Mouse (Mus musculus) kidney, postnatal 36 days (tissue): Measurements from ENCODE around the gene Ndufaf8.

ENCODE experiments used
- DNase-seq, 2 experiments: peaks; one replicate each; pipeline ENCODE4 v3.0.0; 2021 to 2022; ENCODE audit warnings: mixed read lengths in 2 of 2

The Ndufaf8 gene

DNA sequence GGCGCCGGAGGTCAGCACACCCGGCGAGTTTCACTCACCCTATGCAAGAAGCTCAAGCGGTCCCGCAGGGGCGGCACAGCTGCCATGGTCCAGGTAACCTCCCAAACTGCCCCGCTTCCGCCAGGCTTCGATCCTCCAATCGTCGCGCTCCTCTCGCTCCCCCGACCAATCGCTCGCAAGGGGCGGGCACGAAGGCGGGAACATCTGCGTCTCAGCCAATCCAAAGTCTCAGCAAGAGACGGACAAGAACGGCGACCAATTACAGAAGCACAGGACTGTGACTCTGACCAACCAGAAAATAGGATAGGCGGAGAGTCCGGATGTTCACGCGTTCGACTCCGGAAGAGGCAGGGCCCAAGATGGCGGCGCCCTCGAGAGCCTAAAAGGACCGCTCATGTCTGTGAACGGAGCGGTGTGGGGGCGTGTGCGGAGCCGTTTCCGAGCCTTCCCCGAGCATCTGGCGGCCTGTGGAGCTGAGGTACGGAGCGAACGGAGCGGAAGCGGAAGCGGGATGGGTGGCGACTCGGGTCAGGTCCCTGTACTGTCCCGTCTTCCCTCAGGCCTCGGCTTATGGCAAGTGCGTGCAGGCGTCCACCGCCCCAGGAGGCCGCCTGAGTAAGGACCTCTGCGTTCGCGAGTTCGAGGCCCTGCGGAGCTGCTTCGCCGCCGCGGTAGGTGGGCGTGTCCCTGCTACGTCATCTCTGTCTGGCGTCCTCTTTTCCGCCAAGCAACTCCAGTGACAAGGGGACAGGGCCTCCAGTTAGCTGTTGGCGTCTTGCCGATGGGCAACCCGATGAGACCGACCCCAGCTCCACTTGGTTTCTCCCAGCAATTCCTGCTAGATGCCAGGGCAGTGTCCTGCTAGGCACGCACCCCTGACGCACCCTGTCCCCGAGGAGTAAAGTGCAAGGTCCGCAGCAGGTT, at the start of gene Ndufaf8, which contains the start of gene Tepsin:
Gene Ndufaf8 (plus strand): TSS at position 341 of the 924 bp plus-strand sequence.
Gene Tepsin (minus strand): TSS at position 144 of the 924 bp plus-strand sequence.
- DNase-seq, result peak; percentile 95 to 97

DNA sequence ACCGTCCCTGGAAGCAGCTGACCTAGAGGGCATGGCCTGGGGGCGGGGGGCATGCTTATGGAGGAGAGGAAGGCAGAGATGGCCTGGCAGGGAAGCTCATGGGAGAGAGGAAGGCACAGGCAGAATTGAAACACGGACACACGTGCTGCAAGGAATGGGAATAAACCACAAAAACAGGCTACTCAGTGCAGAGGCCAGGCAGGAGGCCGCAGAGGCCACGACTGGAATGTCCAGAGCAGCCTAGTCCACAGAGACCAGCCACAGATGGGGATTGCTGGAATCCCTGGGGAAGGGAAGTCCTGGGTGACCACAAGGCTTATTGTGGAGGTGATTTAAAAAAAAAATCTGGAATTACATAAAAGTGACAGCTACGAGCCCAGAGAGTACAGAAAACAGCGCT, 49.7 kb upstream of the Ndufaf8 start:
- peak; percentile 47 to 51 for DNase-seq

GRCm38 (mm10) chr11:120051124-120051811, 47.5 kb upstream of the Ndufaf8 start:
- no peak for DNase-seq

DNA sequence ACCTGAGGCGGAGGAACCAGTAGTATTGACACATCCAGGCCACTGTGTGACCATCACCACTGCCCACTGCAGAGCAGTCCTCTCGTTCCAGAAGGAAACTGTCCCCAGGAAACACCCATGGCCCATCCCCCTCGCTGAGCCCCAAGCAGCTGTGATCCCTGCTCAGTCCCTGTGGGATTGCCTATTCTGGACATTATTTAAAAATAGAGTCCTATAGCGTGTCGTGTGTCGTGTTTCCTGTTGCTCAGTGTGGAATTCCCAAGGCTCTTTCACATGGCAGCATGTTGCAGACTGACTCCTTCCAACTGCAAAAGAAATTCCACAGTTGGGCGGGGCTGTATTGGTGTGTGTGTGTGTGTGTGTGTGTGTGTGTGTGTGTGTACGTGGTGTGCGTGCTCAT, 46.5 kb upstream of the Ndufaf8 start:
- DNase-seq, result peak in 1 of 2 experiments; percentile 36

DNA sequence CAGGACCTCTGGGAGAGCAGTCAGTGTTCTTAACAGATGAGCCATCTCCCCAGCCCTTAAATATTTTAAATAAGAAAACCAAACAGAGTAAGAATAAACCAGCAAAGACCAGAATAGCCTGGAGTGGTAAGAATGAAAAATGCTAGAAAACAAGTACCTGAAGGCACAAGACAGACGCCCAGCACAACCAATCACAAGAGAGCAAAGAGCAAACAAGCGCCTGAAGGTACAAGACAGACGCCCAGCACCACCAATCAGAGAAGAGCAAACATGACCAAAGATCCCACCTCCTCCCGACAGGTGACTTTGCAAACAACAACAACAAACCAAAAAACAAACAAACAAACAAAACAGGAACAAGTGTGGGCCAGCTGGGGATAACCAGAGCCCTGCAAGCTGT, 44.9 kb upstream of the Ndufaf8 start:
- no peak for DNase-seq

- DNase-seq, result no peak
Observed at GRCm38 (mm10) chr11:120055953-120056732, 42.6 kb upstream of the Ndufaf8 start.

DNA sequence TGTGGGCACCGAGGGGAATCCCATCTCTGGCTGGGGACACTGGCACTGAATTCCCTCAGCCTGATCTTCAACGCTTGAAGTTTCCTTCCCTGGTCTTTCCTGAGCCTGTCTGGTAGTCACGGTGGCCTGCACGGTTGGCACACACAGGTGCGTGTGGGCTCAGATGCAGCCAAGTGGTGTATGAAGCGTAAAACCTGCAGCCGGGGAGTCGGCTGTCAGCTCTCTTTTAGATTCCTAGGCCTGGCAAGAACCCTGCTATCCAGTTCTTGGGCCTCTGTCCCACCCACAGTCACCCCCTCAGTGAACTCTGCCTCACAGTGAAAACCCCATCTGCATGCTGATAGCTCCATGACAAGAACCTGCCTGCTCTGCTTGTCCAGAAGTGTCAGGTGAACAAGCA, 38.1 kb upstream of the Ndufaf8 start:
- no peak for DNase-seq

- DNase-seq, result no peak
Observed at GRCm38 (mm10) chr11:120063326-120063725, 35.4 kb upstream of the Ndufaf8 start.

GRCm38 (mm10) chr11:120064006-120064667, 34.6 kb upstream of the Ndufaf8 start:
- DNase-seq, result no peak

GRCm38 (mm10) chr11:120064668-120065040, 34.1 kb upstream of the Ndufaf8 start:
- DNase-seq, result no peak

DNA sequence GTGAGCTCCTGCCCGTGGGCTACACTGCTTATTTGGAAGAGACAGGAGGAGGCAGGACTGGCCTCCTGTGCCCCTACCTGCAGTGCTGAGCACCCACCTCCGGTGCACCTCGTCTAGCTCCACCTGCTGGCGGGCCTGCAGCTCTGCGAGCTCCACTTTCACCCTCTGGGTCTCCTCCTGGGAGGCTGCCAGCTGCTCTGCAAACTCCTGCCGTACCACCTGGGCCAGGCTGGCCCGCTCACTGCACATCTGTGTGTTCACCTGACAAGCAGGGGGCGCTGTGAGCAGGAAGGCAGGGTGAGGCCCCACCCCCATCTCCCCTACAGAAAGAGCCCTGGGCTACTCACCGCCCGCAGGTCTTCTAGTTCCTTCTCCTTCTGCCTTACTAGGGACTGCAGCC, 33.4 kb upstream of the Ndufaf8 start:
- DNase-seq, result peak; percentile 61 to 84

- no peak for DNase-seq
Observed at GRCm38 (mm10) chr11:120067834-120068233, 30.9 kb upstream of the Ndufaf8 start.

GRCm38 (mm10) chr11:120069261-120069660, 29.5 kb upstream of the Ndufaf8 start:
- no peak for DNase-seq

GRCm38 (mm10) chr11:120070286-120070930, 28.3 kb upstream of the Ndufaf8 start:
- DNase-seq, result no peak

GRCm38 (mm10) chr11:120071065-120071464, 27.7 kb upstream of the Ndufaf8 start:
- DNase-seq, result no peak

DNA sequence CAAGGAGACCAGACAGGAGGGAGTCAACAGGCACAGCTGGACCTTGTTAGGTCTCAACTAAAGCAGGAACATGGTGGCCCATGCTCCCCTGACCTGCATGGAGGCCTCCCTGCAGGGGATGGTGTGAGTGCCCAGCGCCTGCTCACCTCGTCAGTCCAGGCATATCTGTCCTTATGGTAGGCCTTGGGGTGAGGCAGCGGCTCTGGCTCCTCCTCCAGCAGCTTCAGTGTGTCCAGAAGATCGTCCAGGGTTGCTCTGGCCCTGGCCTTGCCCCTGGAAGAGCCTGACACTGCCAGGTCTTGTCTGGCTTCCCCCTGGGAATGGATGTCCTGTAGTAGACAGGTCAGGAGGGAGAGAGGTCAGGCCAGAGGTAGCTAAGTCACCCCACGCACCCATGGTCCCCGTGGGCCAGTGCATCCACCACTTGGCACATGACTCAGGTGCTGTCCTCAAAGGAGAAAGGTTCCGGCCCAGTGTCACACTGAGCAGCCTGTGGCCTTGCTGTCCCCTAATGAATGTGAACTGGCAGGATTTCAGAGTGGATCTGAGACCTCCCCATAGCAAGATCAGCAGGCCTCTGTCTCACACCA, 26.9 kb upstream of the Ndufaf8 start:
- no peak for DNase-seq

GRCm38 (mm10) chr11:120072986-120073647, 25.6 kb upstream of the Ndufaf8 start:
- no peak for DNase-seq

DNA sequence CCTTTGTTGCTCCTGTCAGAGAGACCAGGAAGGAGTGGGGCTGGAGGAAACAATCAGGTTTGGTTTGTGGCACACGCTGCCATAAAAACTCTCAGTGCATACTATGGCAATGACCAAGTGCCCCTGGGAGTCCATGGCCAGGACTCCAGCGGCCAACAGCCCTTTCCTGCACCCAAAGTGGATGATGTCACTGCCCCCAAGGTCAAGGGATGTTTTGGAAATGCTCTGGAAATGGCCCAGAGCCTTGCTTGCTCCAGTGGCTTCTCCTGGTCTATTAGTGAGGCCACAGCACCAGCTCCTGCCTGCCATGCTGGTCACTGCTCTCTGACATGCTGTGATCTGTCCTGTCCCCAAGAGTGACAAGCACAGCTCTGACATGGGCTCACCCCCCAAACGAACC, 22.5 kb upstream of the Ndufaf8 start:
- DNase-seq, result no peak

- no peak for DNase-seq
Observed at GRCm38 (mm10) chr11:120080282-120080681, 18.4 kb upstream of the Ndufaf8 start.

- DNase-seq, result peak in 1 of 2 experiments; percentile 47
Observed at GRCm38 (mm10) chr11:120085891-120086627, 12.7 kb upstream of the Ndufaf8 start.
